Comparison of ENCODE assay signal across 8 mouse cellular contexts in the genomic region with DNA sequence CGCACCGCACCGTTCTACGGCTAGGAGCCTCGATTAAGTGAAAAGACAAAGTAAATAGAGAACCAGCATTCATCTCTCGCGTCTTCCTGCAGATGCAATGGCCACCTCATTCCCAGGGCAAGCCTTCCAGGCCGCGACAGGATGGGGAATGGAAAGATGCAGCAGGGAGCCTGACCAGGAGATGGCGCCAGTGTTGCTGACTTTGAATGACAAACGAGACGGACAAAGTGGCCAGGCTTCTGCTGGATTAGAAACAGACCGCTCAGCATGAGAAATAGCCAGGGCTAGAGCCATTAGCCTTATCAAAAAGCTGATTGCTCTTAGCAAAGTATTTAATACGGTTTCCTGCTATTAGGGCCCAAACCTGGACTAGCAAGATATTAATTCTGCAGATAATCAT.
DNase-seq lines count a peak whose midpoint lies in the region; ATAC-seq and TF ChIP-seq lines count a peak whose summit lies in the region.

No protein-coding gene starts in this region.

- H3K36me3 ChIP-seq in embryonic facial prominence, embryonic 10.5 days (replicated peaks), result no peaks in the 10 kb centered on the region
- no peaks in the 10 kb centered on the region for H3K36me3 ChIP-seq in heart, embryonic 10.5 days
- no peaks in the 10 kb centered on the region for H3K36me3 ChIP-seq in lung, embryonic 14.5 days (ENCODE audit: insufficient read depth)

- ATAC-seq in lung, embryonic 14.5 days (ENCODE audit: insufficient read depth), result no peak

- WGBS in embryonic facial prominence, embryonic 10.5 days, result 8% methylated on average over 14 of the region's 14 CpGs
- 9% methylated on average over 14 of the region's 14 CpGs for WGBS in heart, embryonic 10.5 days
- 5% methylated on average over 14 of the region's 14 CpGs for WGBS in large intestine, adult 2 months
- WGBS in lung, embryonic 14.5 days, result 4% methylated on average over 14 of the region's 14 CpGs

- H3K9ac ChIP-seq in lung, embryonic 14.5 days, result no peak overlapping the region

- TF ChIP-seq CTCF in lung, embryonic 14.5 days (IDR thresholded peaks at IDR 0.05; ENCODE audit: low read depth), result peak; percentile 95

- no peaks in the 10 kb centered on the region for H3K4me1 ChIP-seq in embryonic facial prominence, embryonic 10.5 days
- 0 out of 2 replicates have a peak, but pooled peaks cover 4% of the 10 kb centered on the region for H3K4me1 ChIP-seq in heart, embryonic 10.5 days
- no peaks in the 10 kb centered on the region for H3K4me1 ChIP-seq in lung, embryonic 14.5 days (ENCODE audit: insufficient read depth)

- no peak overlapping the region for H3K4me2 ChIP-seq in lung, embryonic 14.5 days

- no peak overlapping the region for H3K27ac ChIP-seq in embryonic facial prominence, embryonic 10.5 days (replicated peaks)
- no peak overlapping the region for H3K27ac ChIP-seq in heart, embryonic 10.5 days
- H3K27ac ChIP-seq in lung, embryonic 14.5 days (ENCODE audit: low read depth), result no peak overlapping the region

- H3K9me3 ChIP-seq in embryonic facial prominence, embryonic 10.5 days, result no peaks in the 10 kb centered on the region
- no peaks in the 10 kb centered on the region for H3K9me3 ChIP-seq in heart, embryonic 10.5 days
- no peaks in the 10 kb centered on the region for H3K9me3 ChIP-seq in lung, embryonic 14.5 days (ENCODE audit: low read depth, low read length)

- DNase-seq in CD4-positive helper T cell, adult 2 months (ENCODE audit: low read depth, low spot score), result peak; percentile 21
- DNase-seq in adrenal gland, postnatal 25 days, result peak; percentile 87
- peak; percentile 89 for DNase-seq in embryonic facial prominence, embryonic 10.5 days (ENCODE audit: low spot score)
- DNase-seq in heart, embryonic 10.5 days (ENCODE audit: low spot score), result peak; percentile 88
- DNase-seq in large intestine, adult 2 months (ENCODE audit: low read depth, low spot score), result peak; percentile 52
- peak; percentile 95 for DNase-seq in lung, embryonic 14.5 days
- peak; percentile 69 for DNase-seq in retina, adult 2 months (ENCODE audit: low read depth, low spot score)
- DNase-seq in urinary bladder, postnatal 14 days (ENCODE audit: low spot score), result peak; percentile 84

- H3K27me3 ChIP-seq in embryonic facial prominence, embryonic 10.5 days (replicated peaks; ENCODE audit: low read depth, poor library complexity, severe bottlenecking), result 0 out of 2 replicates have a peak, but pooled peaks cover 5% of the 10 kb centered on the region
- peaks cover 24% of the 10 kb centered on the region for H3K27me3 ChIP-seq in heart, embryonic 10.5 days (ENCODE audit: insufficient read depth, poor library complexity, severe bottlenecking)
- no peaks in the 10 kb centered on the region for H3K27me3 ChIP-seq in lung, embryonic 14.5 days (ENCODE audit: insufficient read depth, low read length)

- H3K4me3 ChIP-seq in embryonic facial prominence, embryonic 10.5 days, result no peak overlapping the region
- no peak overlapping the region for H3K4me3 ChIP-seq in heart, embryonic 10.5 days
- H3K4me3 ChIP-seq in lung, embryonic 14.5 days (ENCODE audit: low read depth, low read length), result no peak overlapping the region

Comparison
In these comparisons a context has a peak if more than half of its experiments do, and no peak if none do; other contexts are left out.
1. DNase-seq: peak in every context shown above with its lines; median percentile 95 in lung, embryonic 14.5 days; 89 in embryonic facial prominence, embryonic 10.5 days; 88 in heart, embryonic 10.5 days; 87 in adrenal gland, postnatal 25 days; 84 in urinary bladder, postnatal 14 days; 69 in retina, adult 2 months; 52 in large intestine, adult 2 months; 21 in CD4-positive helper T cell, adult 2 months.